Mouse (Mus musculus) olfactory bulb, adult 2 months (tissue): ENCODE measurements around the gene Sesn3. TPM values are rescaled to one million over a fixed set of nuclear protein-coding genes. Genes with fewer than 3 reads are reported as not detected.

ENCODE experiments used
- H3K27ac ChIP-seq: fragments of 200-500 bp; 2 replicates; pipeline ENCODE4 v1.5.1; 2012; ENCODE audit warnings: low read depth, low read length; ENCODE audit not compliant: insufficient read depth
- H3K4me1 ChIP-seq: fragments of 200-500 bp; 2 replicates; pipeline ENCODE4 v1.6.1; 2012; ENCODE audit warnings: low read length; ENCODE audit not compliant: control insufficient read depth, insufficient read depth
- H3K4me3 ChIP-seq: fragments of 200-500 bp; 2 replicates; pipeline ENCODE4 v1.5.1; 2012; ENCODE audit warnings: mild to moderate bottlenecking, low read depth, low read length, moderate library complexity; ENCODE audit not compliant: insufficient read depth
- CTCF ChIP-seq: fragments of 200-500 bp; IDR thresholded peaks from 2 replicates; pipeline ENCODE4 v1.5.1; 2012; ENCODE audit warnings: low read depth, mild to moderate bottlenecking, low read length, moderate library complexity; ENCODE audit not compliant: insufficient read depth
- POLR2A ChIP-seq: fragments of 200-500 bp; IDR thresholded peaks from 2 replicates; pipeline ENCODE4 v1.6.1; 2012; ENCODE audit warnings: mild to moderate bottlenecking, low read depth, low read length, moderate library complexity; ENCODE audit not compliant: insufficient read depth
- WGBS: fragments of 180-500 bp; shearing (Covaris S2); methylation state at CpG from one replicate; pipeline ENCODE4 v1.1.7; 2018; 5-methylcytosine and 5-hydroxymethylcytosine counted together
- polyA plus RNA-seq: library from polyadenylated mRNA; stranded (reverse); fragments of >200 nt; gene quantifications from 2 replicates; pipeline ENCODE4 v1.2.4, GENCODE M21; 2012; ENCODE audit warnings: low replicate concordance; ENCODE audit not compliant: missing spikeins, insufficient read depth, insufficient read length

Gene Sesn3
- polyA plus RNA-seq, 1 experiment = 243 TPM

- H3K4me1 ChIP-seq = peaks cover 13% of the 10 kb centered on the region
- WGBS = 31% methylated on average over 11 of the region's 11 CpGs
- no peak overlapping the region for H3K4me3 ChIP-seq
- H3K27ac ChIP-seq = no peak overlapping the region
- TF ChIP-seq POLR2A = no peak
- no peak for TF ChIP-seq CTCF
These were observed 28.7 kb upstream of the Sesn3 start for GRCm38 (mm10) chr9:14246016-14246799.

- H3K4me3 ChIP-seq = no peak overlapping the region
- no peak for TF ChIP-seq POLR2A
- no peak for TF ChIP-seq CTCF
- peak overlapping the region; percentile 92 for H3K27ac ChIP-seq
- WGBS = 40% methylated on average over 12 of the region's 12 CpGs
- peaks cover 13% of the 10 kb centered on the region for H3K4me1 ChIP-seq
These were observed 27.2 kb upstream of the Sesn3 start for GRCm38 (mm10) chr9:14247480-14248208.

DNA sequence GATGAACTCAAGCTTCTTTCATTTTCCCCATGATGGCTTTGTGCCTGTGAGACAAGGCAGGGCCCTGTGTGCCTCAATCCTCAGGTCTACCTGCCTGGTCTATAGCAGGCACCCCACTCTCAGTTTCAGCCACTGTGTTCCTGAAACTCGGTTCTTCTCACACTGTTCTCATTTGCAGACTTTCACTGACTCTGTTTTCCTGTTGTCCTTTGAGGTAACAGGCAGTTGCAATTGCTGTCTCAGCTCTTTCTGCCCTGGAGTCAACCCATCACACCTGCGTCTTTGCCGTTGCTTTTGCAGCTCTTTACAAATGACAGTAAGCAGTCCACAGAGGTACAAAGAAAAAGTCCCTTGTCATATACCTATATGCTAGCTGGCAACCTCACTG, 26.7 kb upstream of the Sesn3 start:
- peak overlapping the region; percentile 92 for H3K27ac ChIP-seq
- TF ChIP-seq POLR2A (no peak), CTCF (no peak)
- 79% methylated on average over 3 of the region's 3 CpGs for WGBS
- no peak overlapping the region for H3K4me3 ChIP-seq
- peaks cover 13% of the 10 kb centered on the region for H3K4me1 ChIP-seq

- Histone ChIP-seq H3K4me1 (no peaks in the 10 kb centered on the region), H3K27ac (no peak overlapping the region), H3K4me3 (no peak overlapping the region)
- no peak for TF ChIP-seq POLR2A
- TF ChIP-seq CTCF = no peak
- 35% methylated on average over 3 of the region's 3 CpGs for WGBS
These were observed 13.7 kb upstream of the Sesn3 start for GRCm38 (mm10) chr9:14261150-14261549.

- Histone ChIP-seq H3K4me1 (no peaks in the 10 kb centered on the region), H3K4me3 (no peak overlapping the region), H3K27ac (no peak overlapping the region)
- no peak for TF ChIP-seq POLR2A
- TF ChIP-seq CTCF = no peak
- 76% methylated on average over 4 of the region's 4 CpGs for WGBS
These were observed 12.3 kb upstream of the Sesn3 start for GRCm38 (mm10) chr9:14262568-14262972.

- no peaks in the 10 kb centered on the region for H3K4me1 ChIP-seq
- no peak for TF ChIP-seq CTCF
- no peak overlapping the region for H3K27ac ChIP-seq
- H3K4me3 ChIP-seq = no peak overlapping the region
- WGBS = 22% methylated on average over 2 of the region's 2 CpGs
These were observed 8.4 kb upstream of the Sesn3 start for GRCm38 (mm10) chr9:14266470-14266869.

GRCm38 (mm10) chr9:14268578-14268977, 6.3 kb upstream of the Sesn3 start:
- Histone ChIP-seq H3K4me3 (no peak overlapping the region), H3K27ac (no peak overlapping the region), H3K4me1 (no peaks in the 10 kb centered on the region)
- 65% methylated on average over 2 of the region's 2 CpGs for WGBS
- TF ChIP-seq CTCF (no peak), POLR2A (no peak)

DNA sequence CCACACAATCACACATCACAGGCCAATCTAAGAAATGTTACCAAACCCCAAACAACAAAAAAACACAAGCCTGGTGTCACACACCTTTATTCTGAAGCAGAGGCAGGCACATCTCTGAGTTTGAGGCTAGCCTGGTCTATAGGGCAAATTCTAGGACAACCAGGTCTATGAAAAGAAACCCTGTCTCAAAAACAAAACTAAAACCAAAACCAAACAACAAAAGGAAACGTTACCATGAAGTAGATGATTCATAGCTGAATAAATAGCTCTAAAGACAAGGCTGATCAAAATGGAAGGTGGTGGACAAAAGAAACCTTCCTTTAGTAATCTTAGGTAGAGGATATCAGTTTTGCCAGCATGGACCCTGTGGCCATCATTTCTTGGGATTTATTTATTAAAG, 1.9 kb upstream of the Sesn3 start:
- 55% methylated on average over 1 of the region's 1 CpGs for WGBS
- H3K27ac ChIP-seq = no peak overlapping the region
- H3K4me1 ChIP-seq = peaks cover 5% of the 10 kb centered on the region
- H3K4me3 ChIP-seq = no peak overlapping the region
- TF ChIP-seq CTCF (no peak), POLR2A (no peak)

DNA sequence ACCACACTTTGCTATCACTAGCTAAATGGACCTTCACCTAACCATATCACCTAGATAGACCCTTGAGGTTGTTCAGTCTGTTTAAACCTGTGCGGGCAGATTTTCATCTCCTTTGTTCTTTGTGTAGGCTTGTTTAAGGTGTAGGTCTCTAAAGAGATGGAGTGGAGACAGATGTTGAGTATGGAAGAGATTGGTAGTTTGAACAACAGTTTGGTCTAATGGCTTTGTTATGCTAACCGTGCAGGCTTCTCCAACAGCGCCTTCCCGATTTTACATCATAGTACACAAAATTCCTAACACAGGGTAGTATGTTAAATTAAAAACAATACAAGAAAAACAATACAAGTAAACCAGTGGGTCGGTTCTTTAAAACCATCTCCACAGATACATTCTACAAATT, 281 bp upstream of the Sesn3 start:
- TF ChIP-seq POLR2A = no peak
- no peak for TF ChIP-seq CTCF
- H3K4me3 ChIP-seq = peak overlapping the region; percentile 40; the same call in 1 of the 2 replicates
- H3K27ac ChIP-seq = peak overlapping the region; percentile 76; the same call in 1 of the 2 replicates
- WGBS = 41% methylated on average over 5 of the region's 5 CpGs
- peaks cover 5% of the 10 kb centered on the region for H3K4me1 ChIP-seq
